Mouse (Mus musculus) natural killer cell, adult 2 months (primary cell): Measurements from ENCODE around the gene Tomm22.
A peak's percentile ranks its signal among the peaks of the same experiment; 100 is the strongest.

Experiments used
- DNase-seq, 2 experiments: peaks; one replicate each; pipeline ENCODE4 v3.0.0; 2022; ENCODE audit warnings: low spot score in 2 of 2

The Tomm22 gene

GRCm38 (mm10) chr15:79686046-79686869, 15.6 kb downstream of the Tomm22 start:
- DNase-seq = no peak

GRCm38 (mm10) chr15:79687175-79687574, 16.5 kb downstream of the Tomm22 start:
- no peak for DNase-seq

DNA sequence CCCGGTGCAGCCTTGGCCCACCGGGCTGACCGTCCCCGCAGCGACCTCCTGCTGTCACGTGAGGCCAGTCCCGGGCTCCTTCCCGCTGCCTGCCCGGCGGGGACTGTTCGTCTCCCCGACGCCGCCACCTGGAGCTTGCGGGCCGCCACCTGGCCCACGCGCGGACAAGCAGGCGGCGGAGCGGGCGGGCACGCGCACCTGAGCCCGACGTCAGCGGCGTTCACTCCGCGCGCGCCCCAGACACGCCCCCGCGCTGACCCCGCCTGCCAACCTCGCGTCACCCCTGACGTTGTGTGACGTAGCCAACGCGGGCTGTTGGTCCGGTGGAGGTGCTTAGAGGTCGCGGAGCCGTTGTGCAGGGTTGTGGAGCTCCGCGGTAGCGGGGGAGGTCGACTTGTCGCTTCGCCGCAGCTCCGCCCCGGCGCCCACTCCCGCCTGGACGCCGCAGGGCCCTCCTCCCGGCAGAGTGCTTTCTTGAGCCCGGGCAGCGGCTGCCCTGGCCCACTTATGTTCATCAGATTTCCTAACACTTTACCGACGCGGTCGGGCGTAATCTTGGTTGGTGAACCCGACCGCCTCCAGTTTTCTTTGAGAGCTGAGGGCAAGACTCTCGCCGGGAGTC, 17.1 kb downstream of the Tomm22 start, which contains the start of gene Josd1:
Josd1 (minus strand) TSS at position 274 of the 622 bp plus-strand sequence.
- DNase-seq = peak; percentile 97 to 98

DNA sequence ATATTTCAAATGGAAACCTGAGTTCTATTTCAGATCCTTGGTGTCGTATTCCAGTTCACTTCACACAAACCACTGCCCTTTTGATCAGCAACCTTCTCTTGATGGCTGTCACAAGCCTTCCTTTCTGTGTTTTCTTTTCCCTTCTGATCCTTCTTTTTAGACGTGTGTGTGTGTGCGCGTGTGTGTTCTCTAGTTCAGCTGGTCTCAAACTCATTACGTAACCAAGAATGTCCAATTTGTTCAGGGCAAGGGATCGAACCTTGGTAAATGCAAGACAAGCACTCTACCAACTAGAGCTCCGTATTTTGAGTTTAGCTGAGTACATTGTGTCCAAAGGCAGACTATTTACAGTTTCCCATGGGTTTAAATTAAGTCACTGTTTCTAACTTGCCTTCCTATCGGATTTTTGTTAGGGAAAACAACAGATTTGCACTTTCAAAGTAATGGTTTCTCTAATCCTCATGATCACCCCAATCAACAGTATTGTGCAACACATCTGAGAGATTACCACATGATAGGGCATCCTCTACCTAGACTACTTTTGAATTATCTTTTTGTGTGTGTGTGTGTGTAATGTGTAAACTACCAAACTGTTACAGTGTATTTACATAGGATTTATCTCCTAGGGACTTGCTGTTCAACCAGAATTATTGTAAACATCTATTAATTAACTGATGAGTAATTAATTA, 17.8 kb downstream of the Tomm22 start:
- DNase-seq = no peak

DNA sequence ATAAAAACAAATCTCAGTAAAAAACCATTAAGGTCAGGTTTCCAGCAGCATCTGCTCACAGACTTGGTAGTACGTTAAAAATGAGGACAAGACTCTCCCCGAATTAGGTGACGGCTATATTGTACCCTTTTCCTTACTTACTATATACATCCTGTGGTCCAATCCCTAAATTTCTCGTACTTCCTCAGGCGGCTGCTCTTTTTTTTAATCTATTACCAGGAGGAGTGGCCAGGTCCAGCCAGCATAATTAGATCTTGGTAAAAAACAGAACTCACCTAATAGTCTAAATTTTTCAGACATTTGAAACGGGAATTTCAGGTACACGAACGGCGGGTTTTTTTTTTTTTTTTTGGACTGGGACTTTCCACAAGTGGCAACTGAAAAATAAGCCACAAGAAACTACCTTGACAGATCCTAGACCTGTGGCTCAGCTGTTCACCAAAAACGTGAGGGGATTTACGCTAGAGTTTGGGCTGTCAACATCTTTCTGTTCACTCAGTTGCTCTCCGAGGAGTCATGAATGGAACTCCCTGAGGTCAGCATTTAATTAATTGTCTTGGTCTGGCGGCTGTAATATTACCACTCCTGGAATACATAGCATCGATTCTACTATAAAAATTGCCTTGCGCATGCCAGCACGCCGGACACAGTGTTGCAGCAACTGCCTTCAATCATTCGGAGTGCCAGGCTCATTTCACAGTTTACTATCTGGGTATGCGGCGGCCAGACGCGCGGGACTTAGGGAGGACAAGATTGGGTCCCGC, 19.2 kb downstream of the Tomm22 start:
- no peak for DNase-seq

GRCm38 (mm10) chr15:79690426-79691022, 19.9 kb downstream of the Tomm22 start, which contains the start of gene Gtpbp1:
Gene Gtpbp1 (plus strand): TSS chr15:79690845.
- DNase-seq = peak; percentile 94 to 96

- no peak for DNase-seq
These were observed 20.4 kb downstream of the Tomm22 start for GRCm38 (mm10) chr15:79691023-79691508.

DNA sequence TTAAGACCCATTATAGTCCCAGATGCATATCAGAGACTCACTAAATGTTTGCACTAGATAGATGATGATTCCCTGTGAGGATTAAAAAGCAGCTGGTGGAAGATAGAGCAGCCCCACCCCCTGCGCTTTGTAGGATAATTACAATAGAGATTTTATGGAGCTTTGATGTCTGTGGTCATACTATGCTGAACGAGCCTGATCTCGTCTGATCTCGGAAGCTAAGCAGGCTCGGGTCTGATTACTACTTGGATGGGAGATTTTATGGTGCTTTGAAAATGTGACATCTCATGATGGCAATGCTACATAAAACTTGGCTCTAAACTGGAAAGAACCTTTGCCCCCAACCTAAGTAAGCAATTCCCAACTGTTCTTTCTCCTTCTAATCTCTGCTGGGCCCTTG, 21.7 kb downstream of the Tomm22 start:
- DNase-seq = no peak

DNA sequence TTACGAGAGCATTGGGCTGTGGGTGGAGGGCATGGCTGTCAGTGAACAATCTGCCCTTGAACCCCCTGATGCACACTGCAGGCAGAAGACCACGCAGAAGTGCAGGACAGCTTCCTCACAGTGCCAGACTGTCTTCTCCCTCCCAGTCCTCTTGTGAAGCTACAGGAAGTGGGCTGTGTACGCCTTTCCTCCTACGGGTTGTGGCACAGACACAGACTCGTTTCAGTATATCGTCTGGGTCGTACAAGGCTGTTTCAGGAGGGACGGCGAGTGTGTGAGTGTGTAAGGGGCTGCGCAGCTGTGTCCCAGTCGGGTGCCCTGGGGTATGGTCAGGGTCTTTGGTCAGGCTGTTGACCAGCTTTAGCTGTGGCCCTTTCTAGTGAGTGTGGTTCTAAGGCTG, 23.1 kb downstream of the Tomm22 start:
- DNase-seq = peak; percentile 65 to 68

DNA sequence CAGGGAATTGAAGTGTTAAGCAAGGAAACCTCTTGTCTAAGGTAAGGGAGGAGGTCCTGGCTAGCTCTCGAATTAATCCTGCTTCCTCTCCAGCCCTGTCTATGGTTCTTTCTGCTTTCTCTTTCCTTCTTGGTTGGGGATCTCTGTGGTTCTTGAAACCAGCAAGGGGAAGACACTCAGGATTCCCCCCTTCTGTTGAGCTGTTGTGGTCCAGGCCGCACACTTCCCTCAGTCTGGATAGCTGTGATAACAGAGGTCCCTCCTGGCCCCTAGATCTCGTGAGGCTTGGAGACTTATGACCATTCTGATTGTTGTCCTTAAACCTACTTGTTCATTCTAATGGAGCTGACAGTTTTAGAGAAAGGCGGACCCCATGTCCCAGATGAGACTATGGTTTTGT, 23.9 kb downstream of the Tomm22 start:
- peak in 1 of 2 experiments; percentile 26 for DNase-seq

GRCm38 (mm10) chr15:79695516-79695915, 24.9 kb downstream of the Tomm22 start:
- DNase-seq = peak in 1 of 2 experiments; percentile 26

- DNase-seq = no peak
These were observed 25.8 kb downstream of the Tomm22 start for GRCm38 (mm10) chr15:79696508-79696907.

- DNase-seq = no peak
These were observed 26.4 kb downstream of the Tomm22 start for GRCm38 (mm10) chr15:79697011-79697410.

DNA sequence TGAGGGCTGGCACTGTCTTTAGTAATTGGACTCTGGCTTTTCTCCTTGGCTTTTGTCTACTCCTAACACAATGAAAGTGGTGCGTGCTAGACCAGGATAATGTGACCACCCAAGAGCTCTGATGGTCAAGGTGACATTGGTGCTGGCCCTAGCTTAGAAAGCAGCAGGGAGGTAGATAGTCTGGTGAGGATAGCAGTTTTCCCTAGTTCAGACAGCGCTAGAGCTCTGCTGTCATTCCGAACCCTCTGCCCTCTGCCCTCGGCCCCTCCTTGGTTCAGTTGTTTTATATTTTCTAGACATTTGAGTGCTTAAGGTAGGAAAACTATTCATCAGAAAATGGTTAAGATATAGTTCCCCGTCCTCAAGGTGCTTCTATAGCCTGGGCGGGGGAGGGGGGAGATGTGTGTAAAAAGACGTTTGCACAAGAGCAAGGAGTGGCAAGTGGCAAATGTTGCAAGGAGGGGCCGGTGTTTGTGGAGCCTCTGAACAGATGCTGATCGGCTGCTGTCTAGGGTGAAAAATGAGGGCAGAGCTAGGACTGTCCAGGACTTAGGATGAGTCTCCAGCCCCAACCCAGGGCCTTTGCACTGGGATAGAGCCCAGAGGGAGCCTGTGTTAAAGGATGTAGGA, 27.0 kb downstream of the Tomm22 start:
- no peak for DNase-seq

DNA sequence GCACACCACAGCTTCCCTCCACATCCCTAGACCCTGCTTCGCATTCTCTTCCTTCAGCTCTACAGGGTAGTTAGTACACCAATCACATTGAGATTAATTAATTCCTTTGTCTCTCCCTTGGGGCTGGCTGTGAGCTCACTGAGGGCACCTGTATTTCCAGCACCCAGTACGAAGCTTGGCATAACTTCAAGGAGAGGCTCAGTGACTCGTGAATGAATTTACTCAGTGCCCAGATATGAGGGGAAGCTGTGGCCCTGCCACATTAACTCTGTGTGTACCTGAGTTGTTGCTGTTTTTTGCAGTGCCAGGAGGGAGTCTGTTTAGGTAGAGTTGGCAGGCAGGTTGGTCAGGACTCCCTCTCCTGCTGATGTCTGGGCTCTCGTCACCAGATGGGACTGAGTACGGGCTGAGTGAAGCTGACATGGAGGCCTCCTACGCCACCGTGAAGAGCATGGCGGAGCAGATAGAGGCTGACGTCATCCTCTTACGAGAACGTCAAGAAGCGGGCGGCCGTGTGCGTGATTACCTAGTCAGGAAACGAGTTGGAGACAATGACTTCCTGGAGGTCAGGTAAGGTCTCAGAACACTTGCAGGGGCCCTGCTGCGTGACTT, 36.0 kb downstream of the Tomm22 start:
- DNase-seq = no peak

- no peak for DNase-seq
These were observed 37.7 kb downstream of the Tomm22 start for GRCm38 (mm10) chr15:79708229-79708822.

DNA sequence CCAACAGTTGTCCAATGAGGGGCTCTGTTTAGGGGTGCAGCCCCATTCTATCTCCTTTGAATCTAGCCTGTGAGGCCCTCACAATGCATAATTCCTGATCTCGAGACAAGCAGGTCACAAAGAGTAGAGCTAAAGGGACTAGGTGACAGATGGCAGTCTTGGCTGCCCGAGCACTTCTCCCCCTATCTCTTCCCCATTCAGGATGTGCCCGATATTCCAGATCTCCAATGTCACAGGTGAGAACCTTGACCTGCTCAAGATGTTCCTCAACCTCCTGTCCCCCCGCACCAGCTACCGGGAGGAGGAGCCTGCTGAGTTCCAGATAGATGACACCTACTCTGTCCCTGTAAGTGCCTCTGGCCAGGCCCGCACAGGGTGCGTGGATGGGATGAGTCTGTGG, 45.0 kb downstream of the Tomm22 start:
- DNase-seq = no peak

GRCm38 (mm10) chr15:79716710-79717109, 46.0 kb downstream of the Tomm22 start:
- no peak for DNase-seq

GRCm38 (mm10) chr15:79720267-79720666, 49.6 kb downstream of the Tomm22 start:
- no peak for DNase-seq

DNA sequence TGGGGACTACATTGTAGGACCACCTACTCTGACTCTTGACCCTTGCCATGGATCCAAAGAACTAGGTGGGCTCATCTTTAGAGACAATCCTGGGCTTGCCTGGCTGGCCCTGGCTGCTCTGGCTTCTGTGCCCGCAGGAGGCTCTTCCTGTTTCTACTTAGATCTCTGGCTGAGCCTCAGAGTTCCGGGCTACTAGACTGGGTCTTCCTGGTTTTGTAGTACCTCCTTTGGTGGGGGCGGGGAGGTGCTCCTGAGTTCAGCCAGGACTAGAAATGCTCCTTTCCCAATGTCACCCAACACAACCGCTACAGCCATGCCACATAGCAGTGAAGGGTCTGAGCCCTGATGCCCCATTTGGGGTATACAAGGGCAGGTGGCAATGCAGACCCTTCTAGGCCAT, 50.1 kb downstream of the Tomm22 start:
- DNase-seq = no peak
